Mouse (Mus musculus) limb, embryonic 14.5 days (tissue): ENCODE results near the gene Olfr312. TPM values are rescaled to one million over a fixed set of nuclear protein-coding genes. Genes with fewer than 3 reads are reported as not detected.
A peak's percentile ranks its signal among the peaks of the same experiment; 100 is the strongest.

Experiments used
- ATAC-seq: fragments of 200-750 bp; cut with Nextera tagmentation; 2 replicates; pipeline ENCODE4 v1.8.0; 2017; ENCODE audit warnings: low read depth, moderate number of reproducible peaks, moderate TSS enrichment; ENCODE audit not compliant: low FRiP score
- DNase-seq: peaks from one replicate; pipeline ENCODE4 v3.0.0-alpha.2; 2015; ENCODE audit warnings: low spot score
- H3K27ac ChIP-seq: fragments of 300-500 bp; sonication (generic); replicated peaks from 2 replicates; pipeline ENCODE4 v1.5.1; 2014; ENCODE audit warnings: low read depth, mild to moderate bottlenecking, low read length, moderate library complexity, mixed read lengths
- H3K27me3 ChIP-seq: fragments of 300-500 bp; sonication (generic); 2 replicates; pipeline ENCODE4 v1.6.1; 2014; ENCODE audit warnings: low read length, mixed read lengths; ENCODE audit not compliant: control insufficient read depth, insufficient read depth
- H3K36me3 ChIP-seq: fragments of 300-500 bp; sonication (generic); 2 replicates; pipeline ENCODE4 v1.6.1; 2014; ENCODE audit warnings: mild to moderate bottlenecking, low read length, moderate library complexity, mixed read lengths; ENCODE audit not compliant: control insufficient read depth, insufficient read depth
- H3K4me1 ChIP-seq: fragments of 300-500 bp; sonication (generic); 2 replicates; pipeline ENCODE4 v1.6.1; 2014; ENCODE audit warnings: antibody characterized with exemption, low read length, mixed read lengths; ENCODE audit not compliant: control insufficient read depth, insufficient read depth
- H3K4me2 ChIP-seq: fragments of 300-500 bp; sonication (generic); replicated peaks from 2 replicates; pipeline ENCODE4 v1.6.1; 2014; ENCODE audit warnings: low read depth, mild to moderate bottlenecking, low read length, moderate library complexity; ENCODE audit not compliant: severe bottlenecking
- H3K4me3 ChIP-seq: fragments of 300-500 bp; sonication (generic); replicated peaks from 2 replicates; pipeline ENCODE4 v1.5.1; 2014; ENCODE audit warnings: low read length
- H3K9ac ChIP-seq: fragments of 300-500 bp; sonication (generic); 2 replicates; pipeline ENCODE4 v1.6.1; 2014; ENCODE audit warnings: mild to moderate bottlenecking, low read depth, low read length, moderate library complexity; ENCODE audit not compliant: severe bottlenecking
- H3K9me3 ChIP-seq: fragments of 300-500 bp; sonication (generic); 2 replicates; pipeline ENCODE4 v1.6.1; 2016; ENCODE audit warnings: low read length; ENCODE audit not compliant: control insufficient read depth
- POLR2A ChIP-seq: fragments of 200-500 bp; IDR thresholded peaks from 2 replicates; pipeline ENCODE4 v1.8.0; 2012; ENCODE audit warnings: inconsistent platforms, mild to moderate bottlenecking, moderate library complexity, borderline replicate concordance; ENCODE audit not compliant: insufficient read depth, insufficient read length; ENCODE audit errors: extremely low read depth
- WGBS: fragments of 180-500 bp; shearing (Covaris S2); extraction: QIAGEN DNeasy Blood & Tissue Kit; methylation state at CpG from one replicate; pipeline ENCODE4 v1.1.7; 2014; 5-methylcytosine and 5-hydroxymethylcytosine counted together
- polyA plus RNA-seq, 2 experiments: library from polyadenylated mRNA; depleted of rRNA in 1 of 2; stranded (reverse) in 1 of 2; unstranded in 1 of 2; fragments of >200 nt; fragmentation: Nextera tagmentation in 1 of 2; extraction: Ambion mirVana in 1 of 2; gene quantifications; 2 replicates each; pipeline versions ENCODE4 v1.2.1 to v1.2.3; 2012 to 2014

Olfr312 gene
- polyA plus RNA-seq, 2 experiments: not detected

DNA sequence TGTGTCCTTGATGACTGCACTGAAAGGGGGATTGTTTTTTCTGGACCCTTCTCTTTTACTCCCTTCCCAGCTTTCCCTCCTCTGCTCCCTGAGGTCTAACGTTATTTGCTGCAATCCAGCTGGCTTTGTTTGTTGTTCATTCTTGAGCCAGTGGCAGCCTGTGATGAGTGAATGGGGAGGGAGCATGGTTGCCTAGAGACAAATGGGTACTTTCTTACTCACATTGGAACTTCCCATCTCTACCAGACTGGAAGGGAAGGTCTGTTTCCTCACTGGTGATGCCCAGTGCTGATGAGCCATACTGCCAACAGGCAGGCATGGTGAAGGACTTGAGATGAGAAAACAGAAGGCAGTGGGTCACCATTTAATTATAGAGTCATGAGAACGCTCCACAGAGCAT, 20.7 kb downstream of the Olfr312 start:
- DNase-seq (no peak), ATAC-seq (no peak)
- no peak for TF ChIP-seq POLR2A
- H3K27me3 ChIP-seq: no peaks in the 10 kb centered on the region
- H3K9ac ChIP-seq: no peak overlapping the region
- no peak overlapping the region for H3K27ac ChIP-seq
- no peaks in the 10 kb centered on the region for H3K9me3 ChIP-seq
- H3K4me3 ChIP-seq: no peak overlapping the region
- H3K4me1 ChIP-seq: peaks cover 6% of the 10 kb centered on the region
- peaks cover 33% of the 10 kb centered on the region for H3K36me3 ChIP-seq
- WGBS: 69% methylated on average over 2 of the region's 2 CpGs
- no peak overlapping the region for H3K4me2 ChIP-seq

DNA sequence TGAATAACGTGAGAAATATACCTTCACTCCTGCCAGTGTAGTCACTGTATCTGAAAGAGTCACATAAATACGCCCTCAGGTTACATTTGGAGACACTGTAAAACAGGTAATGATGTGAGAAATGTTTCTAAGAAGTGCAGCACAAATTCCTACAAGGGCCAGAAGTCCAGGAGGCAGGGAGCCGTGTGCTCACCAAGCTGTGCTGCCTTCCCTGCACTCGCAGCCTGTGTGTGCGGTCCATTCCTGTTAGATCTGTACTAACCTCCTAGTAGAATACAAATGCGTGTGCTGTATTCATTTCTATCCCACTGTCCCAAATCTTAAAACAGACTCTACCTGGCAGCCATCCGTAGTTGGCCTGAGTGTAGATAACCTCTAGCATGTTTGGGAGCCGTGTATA, 31.7 kb downstream of the Olfr312 start:
- TF ChIP-seq POLR2A: no peak
- H3K36me3 ChIP-seq: peaks cover 44% of the 10 kb centered on the region
- no peaks in the 10 kb centered on the region for H3K27me3 ChIP-seq
- 93% methylated on average over 8 of the region's 8 CpGs for WGBS
- no peak overlapping the region for H3K9ac ChIP-seq
- no peak for ATAC-seq
- no peaks in the 10 kb centered on the region for H3K4me1 ChIP-seq
- no peak overlapping the region for H3K27ac ChIP-seq
- H3K9me3 ChIP-seq: peaks cover 23% of the 10 kb centered on the region
- H3K4me3 ChIP-seq: no peak overlapping the region
- no peak overlapping the region for H3K4me2 ChIP-seq
- DNase-seq: no peak

DNA sequence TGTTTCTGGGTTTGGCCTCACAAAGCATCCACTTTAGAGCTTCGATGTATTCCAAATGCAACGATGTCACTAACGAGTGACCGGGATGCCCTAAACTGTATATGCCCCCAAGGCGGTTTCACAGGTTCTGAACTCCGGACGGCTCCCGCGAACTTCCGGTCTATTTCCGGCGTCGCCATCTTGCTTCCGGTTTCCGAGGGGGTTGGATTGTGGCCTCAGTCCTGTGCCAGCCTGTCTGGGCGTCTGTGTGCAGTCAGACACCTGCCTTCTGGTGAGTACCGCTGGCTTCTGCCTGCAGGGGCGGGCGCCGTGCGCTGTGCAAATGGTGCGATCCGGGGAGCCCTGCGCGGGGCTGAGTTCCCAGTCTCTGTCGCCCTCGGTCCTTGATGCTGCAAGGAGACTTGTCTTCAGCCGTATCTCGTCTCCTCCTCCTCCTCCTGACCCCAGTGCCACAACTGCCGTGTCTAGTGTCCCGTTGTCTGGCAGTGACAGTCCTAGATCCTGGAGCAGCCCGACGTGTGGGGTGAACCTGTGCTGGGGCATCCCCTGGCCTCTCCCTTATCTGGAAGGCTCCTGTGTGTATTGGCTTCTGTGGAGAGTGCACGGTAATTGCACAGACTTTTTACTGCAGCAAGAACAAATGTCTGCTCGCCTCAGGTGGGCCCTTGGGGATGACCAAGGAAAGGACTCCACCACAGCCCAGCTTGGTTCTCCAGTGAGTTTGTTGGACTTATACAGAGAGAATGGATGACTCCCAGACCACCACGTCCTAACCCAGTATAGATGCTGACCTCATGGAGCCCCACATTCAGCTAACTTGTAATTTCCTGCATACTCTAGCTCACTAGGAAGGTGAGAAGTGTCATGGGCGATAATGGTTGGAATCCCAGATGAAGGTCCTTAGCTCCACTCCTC, 38.3 kb downstream of the Olfr312 start, which contains the start of gene 2810021J22Rik:
Gene 2810021J22Rik, plus strand, starts transcription at position 178 of the 915 bp plus-strand sequence.
- ATAC-seq (peak; percentile 88), DNase-seq (peak; percentile 81)
- H3K9me3 ChIP-seq: no peaks in the 10 kb centered on the region
- H3K9ac ChIP-seq: peak within 1 kb of the TSS; percentile 79
- peak within 1 kb of the TSS; percentile 22 for H3K27ac ChIP-seq
- TF ChIP-seq POLR2A: 0 out of 2 replicates have a peak, but pooled peaks have one; percentile 37
- peak within 1 kb of the TSS; percentile 63 for H3K4me3 ChIP-seq
- H3K36me3 ChIP-seq: 0 out of 2 replicates have a peak, but pooled peaks cover 5% of the 10 kb centered on the region
- H3K4me1 ChIP-seq: peaks cover 8% of the 10 kb centered on the region; the same call in 1 of the 2 replicates
- 5% methylated on average over 37 of the region's 37 CpGs for WGBS
- peak within 1 kb of the TSS; percentile 54 for H3K4me2 ChIP-seq
- H3K27me3 ChIP-seq: no peaks in the 10 kb centered on the region

DNA sequence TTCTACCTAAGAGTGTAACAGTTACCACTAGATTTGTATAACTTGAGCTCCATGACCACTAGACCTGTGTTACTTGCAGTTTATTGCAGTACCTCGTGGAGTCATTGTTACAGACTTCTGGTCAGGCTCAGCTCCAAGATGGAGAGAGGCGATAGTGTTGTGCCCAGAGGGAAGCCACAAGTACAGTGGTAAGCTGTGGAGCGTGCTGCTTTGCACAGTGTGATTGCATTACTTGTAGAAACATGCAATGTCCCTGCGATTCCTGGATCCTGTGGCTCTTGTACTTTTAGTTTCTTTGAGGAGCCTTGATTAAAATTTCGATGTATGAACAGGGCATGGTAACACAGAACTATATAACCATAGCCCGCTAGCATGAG, 38.9 kb downstream of the Olfr312 start:
- Histone ChIP-seq H3K9ac (peak overlapping the region; percentile 79), H3K36me3 (0 out of 2 replicates have a peak, but pooled peaks cover 5% of the 10 kb centered on the region), H3K4me2 (peak overlapping the region; percentile 54), H3K27me3 (no peaks in the 10 kb centered on the region), H3K9me3 (no peaks in the 10 kb centered on the region), H3K4me1 (peaks cover 8% of the 10 kb centered on the region; the same call in 1 of the 2 replicates), H3K27ac (no peak overlapping the region), H3K4me3 (peak overlapping the region; percentile 63)
- ATAC-seq (no peak), DNase-seq (no peak)
- 71% methylated on average over 6 of the region's 6 CpGs for WGBS
- TF ChIP-seq POLR2A: no peak

DNA sequence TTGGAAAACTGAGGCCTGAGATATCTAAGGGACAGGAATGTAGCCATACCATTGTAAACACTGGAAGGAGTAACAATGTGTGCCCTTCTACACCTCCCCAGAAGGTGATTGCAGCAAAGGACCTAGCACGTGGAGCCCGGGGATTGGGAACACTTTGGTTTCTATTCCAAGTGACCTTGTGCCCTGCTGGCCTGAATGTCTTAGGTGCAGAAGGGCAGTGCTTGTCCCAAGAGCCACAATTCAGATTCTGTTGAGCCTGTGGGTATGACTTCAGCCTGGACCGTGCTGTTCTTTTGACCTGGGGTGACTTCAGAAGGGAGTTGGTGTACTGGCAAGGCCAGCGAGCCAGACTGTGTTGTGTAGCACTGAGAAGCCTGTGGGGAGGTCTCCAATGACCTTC, 41.9 kb downstream of the Olfr312 start:
- Histone ChIP-seq H3K9ac (no peak overlapping the region), H3K4me3 (no peak overlapping the region), H3K4me1 (peaks cover 8% of the 10 kb centered on the region; the same call in 1 of the 2 replicates), H3K4me2 (no peak overlapping the region), H3K36me3 (peaks cover 10% of the 10 kb centered on the region; the same call in 1 of the 2 replicates), H3K9me3 (no peaks in the 10 kb centered on the region), H3K27ac (no peak overlapping the region), H3K27me3 (no peaks in the 10 kb centered on the region)
- no peak for ATAC-seq
- no peak for TF ChIP-seq POLR2A
- DNase-seq: no peak
- WGBS: 78% methylated on average over 4 of the region's 4 CpGs
